Mouse (Mus musculus) induced T-regulatory cell, adult 2 months (primary cell): ENCODE results near the gene Ecpas.

Source experiments
- DNase-seq: peaks from one replicate; pipeline ENCODE4 v3.0.0-alpha.2; 2012; ENCODE audit warnings: low read depth

Gene Ecpas

DNA sequence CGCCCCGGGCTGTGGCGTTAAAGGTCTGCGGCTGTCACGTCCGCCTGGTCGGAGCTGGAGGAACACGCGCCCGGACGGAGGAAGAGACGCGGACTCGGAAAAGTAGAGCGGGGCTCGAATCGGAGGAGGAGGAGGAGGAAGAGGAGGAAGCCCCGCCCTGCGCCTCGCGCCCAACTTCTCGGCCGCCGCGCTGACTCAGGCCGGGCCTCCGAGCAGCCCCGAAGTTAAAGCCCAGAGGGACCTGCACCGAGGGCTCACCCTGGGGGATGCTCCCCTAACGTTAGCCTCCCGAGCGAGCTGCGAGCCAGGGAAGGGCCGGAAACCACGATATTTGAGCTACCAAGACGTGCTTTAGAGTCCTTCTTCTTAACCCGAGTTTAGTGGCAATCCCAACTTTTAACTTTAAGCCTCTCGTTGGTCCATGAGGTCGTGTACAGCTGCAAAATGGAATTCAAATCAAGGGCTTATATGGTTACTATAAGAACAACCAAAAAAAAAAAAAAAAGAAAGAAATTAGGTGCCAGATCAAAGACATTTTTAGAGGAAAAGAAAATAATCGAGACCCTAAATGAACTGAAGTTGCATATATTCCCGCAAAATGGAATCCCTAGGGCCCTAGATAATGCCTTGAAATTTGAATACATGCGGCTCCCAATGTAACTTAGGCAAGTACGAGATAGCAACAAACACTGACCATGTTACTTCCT is at the start of gene Ecpas:
Gene Ecpas, minus strand, starts transcription at position 121 of the 707 bp plus-strand sequence.
- DNase-seq, result peak; percentile 80

DNA sequence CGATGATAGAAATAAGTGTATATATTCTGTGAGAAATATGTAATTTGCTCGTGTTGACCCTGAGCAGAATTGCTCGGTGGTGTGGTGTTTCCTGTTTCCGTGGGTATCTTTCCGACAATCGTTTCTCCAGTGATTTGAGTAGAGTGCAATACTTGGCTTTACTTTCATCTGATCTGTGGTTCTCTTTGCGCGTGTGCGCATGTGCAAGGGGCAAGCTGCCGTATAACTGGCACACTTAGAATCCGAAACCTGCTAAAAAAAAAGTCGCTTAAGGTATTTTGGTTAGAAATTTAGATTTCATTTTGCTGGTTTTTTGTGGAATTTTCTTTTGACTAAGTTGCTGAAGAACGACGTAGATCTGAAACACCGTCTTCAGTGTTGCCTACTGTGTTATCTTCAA is 49.2 kb upstream of the Ecpas start:
- DNase-seq, result no peak

DNA sequence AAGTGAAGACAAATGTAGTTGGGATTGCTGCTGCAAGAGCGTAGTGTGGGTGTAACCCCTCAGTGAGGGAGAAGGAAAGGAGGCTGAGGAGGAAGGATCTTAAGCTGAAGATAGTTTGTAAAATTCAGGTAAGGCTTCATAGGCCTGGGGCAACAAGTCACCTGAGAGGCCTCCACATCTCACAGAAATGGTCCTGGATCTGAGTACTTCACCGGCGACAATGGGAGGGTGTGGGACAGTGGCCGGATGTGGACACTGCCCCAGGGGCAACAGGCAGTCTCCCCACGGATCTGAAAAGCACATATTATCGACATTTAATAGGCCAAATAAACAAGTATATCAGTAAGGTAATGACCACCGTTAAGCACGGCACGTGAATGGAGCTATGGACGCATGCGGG is 40.1 kb upstream of the Ecpas start:
- DNase-seq, result no peak

DNA sequence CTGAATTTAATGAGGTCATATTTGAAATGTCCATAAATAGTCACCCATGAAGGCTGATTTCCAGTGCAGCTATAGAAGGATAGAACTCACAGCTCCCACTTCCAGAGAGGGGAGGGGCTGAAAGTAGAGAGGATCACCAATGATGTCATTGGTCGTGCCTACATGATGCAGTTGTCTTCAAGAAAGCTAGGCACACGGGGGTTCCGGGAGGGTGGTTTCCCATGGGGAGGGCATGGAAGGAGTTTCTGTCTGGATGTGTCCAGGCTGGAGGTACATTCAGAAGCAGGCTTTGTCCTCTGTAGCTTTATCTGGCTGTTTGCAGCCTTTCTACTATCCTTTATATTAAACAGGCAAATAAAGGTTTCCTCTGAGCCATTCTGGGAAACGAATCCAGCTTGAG is 35.8 kb upstream of the Ecpas start:
- no peak for DNase-seq

DNA sequence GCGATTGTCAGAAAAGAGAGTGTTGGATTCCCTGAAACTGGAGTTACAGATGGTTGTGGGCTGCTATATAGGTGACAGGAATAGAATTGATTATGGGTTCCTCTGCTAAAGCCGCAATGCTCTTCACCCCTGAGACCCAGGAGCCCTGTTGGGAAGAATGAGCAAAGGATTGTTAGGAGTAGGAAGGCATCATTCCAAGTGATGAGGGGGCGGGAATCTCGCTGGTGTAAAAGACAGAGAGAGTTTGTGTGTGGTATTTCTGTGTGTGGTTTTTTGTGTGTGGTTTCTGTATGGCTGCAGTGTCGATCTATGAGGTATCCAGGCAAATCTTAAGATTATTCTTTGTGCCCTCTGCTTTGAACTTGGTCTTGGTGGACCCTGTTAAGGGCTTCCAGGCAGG is 32.1 kb upstream of the Ecpas start:
- DNase-seq, result no peak

DNA sequence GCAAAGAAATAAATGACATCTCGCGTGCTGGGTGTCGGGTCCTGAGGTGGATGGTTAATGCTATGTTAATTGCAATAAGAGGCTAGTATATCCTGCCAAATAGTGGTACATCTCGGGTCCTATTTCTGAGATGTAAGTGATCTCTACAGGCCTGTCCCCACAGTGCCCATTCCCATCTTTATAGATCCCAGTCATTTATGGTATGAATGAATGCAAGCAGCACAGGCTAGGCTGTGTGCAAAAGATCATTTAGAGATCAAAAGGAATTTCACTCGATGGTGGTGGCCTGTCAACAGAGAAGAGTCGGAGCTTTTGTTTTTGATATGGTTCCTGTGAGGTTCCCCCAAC is 31.6 kb upstream of the Ecpas start:
- DNase-seq, result peak; percentile 21

DNA sequence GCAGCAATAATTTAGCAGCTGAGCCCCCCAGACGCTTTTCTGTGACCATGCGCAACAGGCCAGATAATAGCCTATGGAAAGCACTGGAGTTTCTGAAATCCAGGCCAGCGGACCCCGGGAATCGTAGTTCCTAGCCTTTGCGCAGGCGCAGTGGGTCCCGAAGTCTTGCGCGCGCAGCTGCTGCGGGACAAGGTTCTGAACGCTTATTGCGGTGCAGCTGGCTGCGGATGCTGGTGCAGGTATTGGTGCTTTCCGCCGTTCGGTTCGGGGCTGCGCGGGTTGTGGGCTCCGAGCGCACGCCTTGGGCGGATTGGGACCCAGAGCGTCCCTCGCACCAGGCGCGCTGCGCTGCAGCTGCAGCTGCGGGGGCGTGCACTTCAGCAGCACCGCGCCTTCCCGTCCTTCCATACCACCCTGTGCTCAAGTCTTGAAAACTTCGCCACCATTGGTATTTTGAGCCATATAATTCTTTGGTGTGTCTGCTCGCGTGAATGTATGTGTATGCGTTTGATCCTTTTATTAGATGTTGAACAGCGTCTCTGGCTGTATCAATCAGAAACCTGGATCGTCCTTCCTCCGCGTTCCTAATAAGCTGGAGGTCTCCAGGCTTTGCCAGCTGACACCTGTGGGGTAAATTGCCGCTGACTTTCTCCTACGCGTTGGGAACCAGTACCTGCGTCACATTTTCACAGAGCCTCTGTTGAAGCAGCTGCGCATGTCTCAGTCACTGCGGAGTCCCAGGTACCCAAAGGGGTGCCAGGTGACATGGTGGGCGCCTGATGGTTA is 31.1 kb upstream of the Ecpas start, which contains the start of gene Zkscan16:
Gene Zkscan16, plus strand, starts transcription at position 209 of the 786 bp plus-strand sequence.
- DNase-seq, result peak; percentile 55

DNA sequence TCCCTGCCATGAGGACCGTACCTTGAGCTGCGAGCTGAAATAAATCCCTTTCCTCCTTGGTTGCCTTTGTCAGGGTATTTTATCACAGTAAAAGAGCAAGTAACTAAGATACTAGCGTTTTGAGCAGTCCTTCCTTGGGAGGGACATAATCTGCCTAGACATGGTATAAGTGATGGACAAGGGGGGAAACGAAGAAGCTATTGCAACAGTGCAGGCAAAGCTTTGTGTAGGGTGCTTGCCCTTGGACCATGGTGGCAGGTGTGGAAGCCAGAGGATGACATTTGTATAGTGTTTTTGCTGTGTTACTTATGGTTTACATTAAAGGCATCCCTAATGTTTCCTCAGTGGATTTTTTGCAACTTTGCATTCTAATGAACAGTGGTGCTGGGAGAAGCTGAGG is 30.4 kb upstream of the Ecpas start:
- no peak for DNase-seq

DNA sequence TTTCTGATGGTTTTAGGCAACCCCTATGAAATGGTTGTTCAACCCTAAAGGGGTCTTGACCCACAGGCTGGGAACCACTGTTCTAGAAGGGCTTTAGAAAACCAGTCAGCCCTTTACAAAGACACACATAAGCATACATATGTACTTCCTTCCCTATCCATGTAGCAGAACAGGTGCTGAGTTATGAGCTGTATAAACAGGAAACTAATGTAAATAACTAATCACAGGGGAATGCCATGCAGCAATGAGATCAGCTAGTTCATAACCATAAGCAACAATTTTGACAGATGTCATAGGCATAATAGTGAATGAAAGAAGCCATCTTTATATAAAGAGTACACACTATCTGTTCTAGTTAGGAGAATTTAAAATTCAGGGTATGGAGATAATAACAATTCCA is 29.1 kb upstream of the Ecpas start:
- DNase-seq, result no peak

DNA sequence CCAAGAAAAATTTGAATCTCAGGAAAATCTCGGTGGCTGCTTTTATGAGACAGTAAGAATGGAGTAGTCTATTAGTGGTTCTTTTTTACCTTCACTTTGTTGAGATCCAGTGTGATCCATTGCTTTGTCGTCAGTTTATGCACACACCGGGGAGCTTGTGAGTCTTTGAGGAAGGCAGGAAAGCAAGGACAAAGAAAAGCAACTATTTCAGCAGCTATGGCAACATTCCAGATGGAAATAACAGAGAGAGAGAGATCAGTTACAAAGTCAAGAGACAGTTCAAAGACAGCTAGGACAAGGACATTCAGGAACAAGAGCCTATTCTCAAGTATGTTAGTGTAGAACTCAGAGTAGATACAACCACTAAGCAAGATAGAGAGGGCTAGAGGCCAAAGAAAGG is 23.3 kb upstream of the Ecpas start:
- no peak for DNase-seq

DNA sequence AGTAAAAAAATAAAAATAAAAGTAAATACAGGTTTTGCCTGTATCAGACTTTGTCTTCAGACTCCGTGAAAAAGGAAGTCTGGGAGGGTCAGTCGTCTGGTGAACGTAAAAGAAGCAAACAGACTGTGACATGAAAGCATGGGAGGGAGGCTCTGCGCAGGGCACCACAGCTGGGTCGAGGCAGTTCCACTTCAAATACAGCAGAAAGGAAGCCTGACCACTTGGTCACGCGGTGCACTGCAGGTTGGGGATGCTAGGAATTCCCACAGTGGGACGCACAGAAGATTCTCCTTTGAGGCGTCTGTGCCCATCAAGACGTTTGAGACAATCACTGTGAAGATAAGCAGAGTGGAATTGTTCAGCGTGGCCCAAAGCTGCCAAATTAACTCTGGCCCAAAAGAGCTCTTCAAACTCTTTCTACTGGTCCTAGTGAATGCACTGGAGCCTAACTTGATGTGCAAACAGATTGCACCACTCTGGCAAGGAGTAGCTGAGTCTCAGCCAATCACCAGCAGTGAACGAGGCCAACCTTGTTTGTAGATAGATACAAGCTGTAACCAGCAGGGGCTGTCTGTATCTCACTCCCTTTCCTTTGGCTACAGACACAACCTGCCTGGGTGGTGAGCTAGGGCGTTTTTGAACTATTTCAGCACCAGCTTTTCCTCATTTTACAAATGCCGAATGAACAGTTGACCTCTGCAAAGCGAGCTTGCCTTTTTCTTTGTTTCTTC is 22.4 kb upstream of the Ecpas start:
- DNase-seq, result peak; percentile 29

DNA sequence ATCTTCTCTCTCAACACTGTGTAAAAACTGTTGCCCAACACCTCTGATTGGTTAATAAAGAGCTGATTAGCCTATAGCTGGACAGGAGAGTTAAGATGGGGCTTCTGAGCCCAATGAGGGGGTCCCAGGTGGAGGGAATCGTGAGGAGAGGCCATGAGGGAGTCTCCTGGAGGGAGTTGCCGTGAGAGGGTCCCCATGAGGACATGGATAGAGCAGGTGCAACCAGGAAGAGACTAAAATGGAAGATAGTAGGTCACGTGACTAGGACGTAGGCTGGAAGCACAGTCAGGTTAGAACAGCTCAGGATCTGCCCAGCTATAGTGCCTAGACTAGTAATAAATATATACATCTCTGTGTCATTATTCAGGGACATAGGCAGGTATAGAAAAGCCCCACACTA is 21.8 kb upstream of the Ecpas start:
- DNase-seq, result no peak

DNA sequence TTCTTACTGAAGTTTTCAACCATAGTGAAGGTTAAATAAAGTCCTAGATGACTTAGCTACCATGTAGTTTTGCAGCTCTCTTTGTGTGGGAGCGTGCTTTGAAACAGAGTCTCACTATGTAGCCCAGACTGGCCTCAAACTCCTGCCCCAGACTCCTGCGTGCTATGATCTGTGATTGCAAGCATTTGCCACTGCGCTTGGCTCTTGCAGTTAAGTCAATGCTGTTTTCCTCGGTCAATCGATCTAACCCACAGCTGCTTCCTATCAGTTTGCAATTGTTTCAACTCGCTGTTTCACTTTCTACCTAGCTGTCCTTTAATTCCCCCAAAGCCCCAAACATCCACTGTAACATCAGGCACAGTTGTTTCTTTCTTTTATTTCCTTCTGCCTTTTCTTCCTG is 20.0 kb upstream of the Ecpas start:
- DNase-seq, result no peak

DNA sequence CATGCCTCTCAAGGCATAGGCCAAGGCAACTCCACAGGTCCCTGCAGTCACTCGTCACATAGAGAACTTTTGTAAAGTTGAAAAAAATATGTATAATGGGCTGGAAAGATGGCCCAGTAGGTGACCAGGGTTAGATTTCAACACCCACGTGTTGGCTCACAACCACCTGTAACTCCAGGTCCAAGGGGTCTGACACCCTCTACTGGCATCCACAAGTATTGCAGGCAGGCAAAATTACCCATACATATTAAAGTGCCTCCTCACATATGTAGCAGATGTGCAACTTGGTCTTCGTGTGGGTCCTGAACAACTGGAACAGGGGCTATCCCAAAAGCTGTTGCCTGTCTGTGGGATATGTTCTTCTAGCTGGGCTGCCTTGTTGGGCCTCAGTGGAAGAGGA is 15.1 kb upstream of the Ecpas start:
- peak; percentile 44 for DNase-seq

DNA sequence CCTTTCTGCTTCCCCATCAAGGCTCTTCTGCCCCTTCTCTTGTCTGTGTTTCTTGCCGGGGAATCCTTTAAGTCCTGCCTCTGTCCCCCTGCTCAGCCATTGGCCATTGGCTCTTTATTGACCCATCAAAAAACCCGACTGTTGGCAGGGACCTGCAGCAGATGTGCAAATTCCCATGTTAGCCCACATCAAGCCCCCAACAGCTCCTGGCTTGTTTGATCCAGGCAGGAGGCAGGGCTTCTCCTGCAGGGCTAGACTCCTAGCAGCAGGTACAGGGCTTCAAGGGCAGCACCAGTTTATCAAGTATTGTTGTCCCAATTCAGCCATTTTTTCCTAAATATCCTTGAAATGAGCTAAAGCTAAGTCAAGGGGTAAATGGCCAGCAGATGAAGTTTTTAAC is 13.6 kb upstream of the Ecpas start:
- DNase-seq, result no peak

DNA sequence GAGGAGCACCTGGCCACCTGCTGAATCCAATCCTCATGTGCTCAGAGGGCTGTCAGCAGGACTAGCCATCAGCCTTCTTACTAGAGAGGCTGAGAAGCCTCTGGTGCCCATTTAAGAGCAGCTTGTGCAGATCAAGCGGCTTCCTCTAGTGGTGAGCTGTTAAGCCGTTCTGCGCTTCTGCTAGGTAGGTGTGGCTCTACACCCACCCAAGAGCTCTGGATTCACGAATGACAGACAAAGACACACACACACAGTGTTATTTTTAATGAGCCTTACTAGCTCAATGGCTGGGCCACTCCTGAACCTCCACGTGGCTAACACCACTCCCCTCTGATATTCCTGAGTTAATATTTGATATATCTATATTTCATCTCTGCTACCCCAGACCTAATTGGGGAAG is 13.1 kb upstream of the Ecpas start:
- DNase-seq, result no peak

DNA sequence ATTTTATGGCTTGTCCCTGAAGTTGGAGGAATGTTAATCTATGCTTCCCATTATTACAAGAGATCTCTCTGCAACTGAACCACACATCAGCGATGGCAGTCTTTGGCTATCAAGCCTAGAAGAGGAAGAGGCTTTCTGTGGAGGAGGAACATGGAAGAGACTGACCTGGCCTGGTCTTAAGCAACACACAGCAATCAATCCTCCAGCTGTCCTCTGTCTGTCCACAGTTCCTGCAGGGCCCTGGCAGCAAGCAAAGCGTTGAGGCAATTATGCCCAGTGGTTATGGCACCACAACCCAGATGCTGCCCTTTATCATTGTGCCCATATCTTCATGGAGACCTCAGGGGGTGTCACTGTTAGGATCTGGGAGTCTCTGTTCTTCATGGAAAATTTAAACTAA is 11.4 kb upstream of the Ecpas start:
- no peak for DNase-seq

DNA sequence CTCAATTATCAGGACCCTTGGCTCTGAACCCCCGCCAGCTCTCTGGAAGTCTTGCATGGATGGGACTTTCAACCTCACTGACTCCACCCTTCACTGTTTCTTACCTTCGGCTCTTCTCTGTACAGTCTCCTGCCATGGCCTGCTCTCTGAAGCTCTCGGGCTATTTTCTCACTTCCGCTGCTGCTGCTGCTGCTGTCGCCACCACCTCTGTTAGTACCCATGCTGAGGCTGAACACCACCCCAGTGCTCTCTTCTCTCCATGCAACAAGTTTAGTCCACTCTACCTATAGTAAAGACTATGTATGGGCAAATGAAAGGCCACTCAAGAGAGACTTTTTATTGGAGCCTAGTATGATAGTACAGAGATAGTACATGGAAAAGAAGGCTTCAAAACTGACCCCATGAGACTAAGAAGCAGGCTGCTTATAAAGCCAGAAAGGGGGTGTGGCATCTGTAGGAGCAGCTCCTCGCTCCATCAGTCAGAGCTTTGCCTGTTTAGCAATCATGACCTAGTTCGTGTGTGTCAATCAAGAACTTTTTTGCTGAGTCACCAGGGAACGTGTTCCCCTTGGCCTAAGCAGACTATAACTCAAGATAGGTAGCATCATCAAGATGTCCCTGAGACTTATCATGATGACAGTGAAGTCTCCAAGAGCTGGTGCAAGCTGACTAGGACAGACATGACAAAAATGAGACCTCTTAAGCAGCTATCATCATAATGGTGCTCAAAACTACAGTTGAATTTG is 2.7 kb upstream of the Ecpas start:
- DNase-seq, result no peak

DNA sequence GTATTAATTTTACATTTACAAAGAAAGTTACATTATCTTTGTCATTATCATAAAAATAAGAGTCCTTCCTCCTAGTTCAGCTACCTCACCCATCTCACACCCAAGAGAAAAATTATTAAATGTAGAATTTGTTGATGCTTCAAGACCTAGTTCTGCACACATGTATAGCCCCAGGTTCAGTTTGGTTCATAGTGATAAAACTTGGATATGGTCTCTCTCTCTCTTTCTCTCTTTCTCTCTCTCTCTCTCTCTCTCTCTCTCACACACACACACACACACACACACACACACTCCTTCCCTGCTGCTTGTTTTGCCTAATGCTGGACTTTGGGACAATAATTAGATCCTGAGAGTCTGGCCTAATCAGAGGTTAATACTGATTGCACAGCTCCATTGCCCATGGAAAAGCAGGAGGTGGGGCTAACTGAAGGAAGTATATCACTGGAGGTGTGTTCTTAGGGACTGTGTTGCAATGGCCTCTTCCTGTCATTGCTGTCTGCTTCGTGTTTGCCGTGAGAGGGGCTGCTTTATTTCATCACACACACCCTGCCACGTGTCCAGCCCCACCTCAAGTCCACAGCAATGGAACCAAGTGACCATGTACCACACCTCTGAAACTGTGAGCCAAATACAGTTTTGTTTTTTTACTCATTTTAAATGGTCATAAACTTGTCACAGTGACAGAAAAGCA is 932 bp upstream of the Ecpas start:
- DNase-seq, result peak; percentile 25

DNA sequence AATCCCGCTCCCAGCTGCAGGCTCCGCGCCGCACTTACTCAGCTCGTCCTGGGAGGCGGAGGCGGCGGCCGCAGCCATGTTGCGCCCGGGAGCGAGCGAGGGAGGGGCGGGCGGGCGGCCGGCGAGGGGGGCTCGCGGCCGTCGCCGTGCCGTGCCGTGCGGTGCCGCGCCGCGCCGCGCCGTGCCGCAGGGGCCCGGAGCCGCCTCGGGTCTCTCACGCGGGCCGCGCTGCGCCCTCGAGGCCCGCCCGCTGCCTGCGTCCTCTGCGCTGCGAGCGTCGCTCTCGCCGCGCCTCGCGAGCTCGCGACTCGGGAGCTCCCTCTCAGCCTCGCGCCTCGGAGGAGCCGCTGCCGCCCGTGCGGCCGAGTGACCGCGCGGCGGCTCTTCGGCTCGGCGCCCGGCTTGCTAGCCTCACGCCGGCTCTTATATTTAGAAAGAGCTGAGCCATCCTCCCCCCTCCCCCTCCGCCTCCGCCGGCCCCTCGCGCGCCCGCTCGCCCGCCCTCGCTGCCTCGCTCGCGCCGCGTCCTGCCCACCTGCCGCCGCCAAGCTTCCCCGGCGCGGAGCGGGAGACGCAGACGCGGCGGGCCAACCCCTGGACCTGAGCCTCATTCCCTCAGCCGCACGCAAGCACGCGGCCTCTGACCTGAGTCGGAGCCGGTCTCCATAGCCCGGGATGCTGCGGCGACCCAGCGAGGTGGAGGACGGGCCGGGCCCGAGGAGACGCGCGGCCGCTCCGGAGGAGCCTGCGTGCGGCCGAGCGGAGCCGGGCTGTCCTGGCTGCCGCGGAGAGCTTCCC is 519 bp downstream of the Ecpas start:
- peak; percentile 73 for DNase-seq
